Mouse (Mus musculus): ENCODE measurements around the gene 4930555G01Rik.
"Not testable (repeated sequence)": the region's sequence is repeated elsewhere in the genome, so short reads cannot be mapped to it uniquely, and the experiment has no call there.

4930555G01Rik gene

GRCm38 (mm10) chr14:5050329-5050728, at the start of gene 4930555G01Rik:
Gene 4930555G01Rik (plus strand): TSS chr14:5050629.
- not testable (repeated sequence) for DNase-seq (ENCODE audit: low read depth, low spot score)

- not testable (repeated sequence) for DNase-seq (ENCODE audit: low read depth, low spot score)
Observed at GRCm38 (mm10) chr14:5015591-5015990, 34.8 kb upstream of the 4930555G01Rik start, which contains the start of gene Gm3298. Gene Gm3298 (plus strand): TSS chr14:5015891.

- peak; percentile 3 for DNase-seq (ENCODE audit: low read depth, low spot score)
Observed at GRCm38 (mm10) chr14:5070611-5071490, 20.4 kb downstream of the 4930555G01Rik start, which contains the start of gene Gm8281. Gene Gm8281 (plus strand): TSS chr14:5071040.
